Mouse (Mus musculus): ENCODE measurements around the gene Iscu.

DNA sequence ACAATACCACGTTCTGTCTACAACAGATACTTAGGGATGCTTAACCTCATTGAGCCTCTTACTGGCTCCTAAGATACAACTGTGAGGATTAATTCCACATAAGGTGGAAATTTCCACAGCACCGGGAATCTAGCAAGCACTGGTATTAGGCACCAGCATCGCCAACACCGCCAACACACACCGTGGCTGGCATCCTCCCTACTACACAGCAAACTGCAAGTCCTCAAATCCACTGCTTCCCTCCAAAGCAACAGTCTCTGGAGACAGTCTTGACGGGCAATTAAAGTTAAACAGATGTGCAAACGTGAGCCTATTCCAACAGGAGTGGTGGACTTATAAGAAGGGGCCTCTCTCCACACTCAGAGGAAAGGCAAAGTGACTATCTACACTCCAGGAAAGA lies 8.7 kb downstream of the Iscu start:
- TF ChIP-seq POLR2A (IDR thresholded peaks at IDR 0.05; ENCODE audit: borderline replicate concordance, control insufficient read depth, low read depth, low read length): no peak
- TF ChIP-seq CTCF (IDR thresholded peaks at IDR 0.05; ENCODE audit: control insufficient read depth, insufficient read depth, low read length): no peak

Data from bone marrow, adult 2 months (tissue).